Mouse (Mus musculus) c-Kit-positive CD71-positive TER-119-positive erythroid progenitor cells, embryonic 14.5 days (primary cell): ENCODE measurements around the gene Ccser1.
A peak's percentile ranks its signal among the peaks of the same experiment; 100 is the strongest.

ENCODE experiments used
- DNase-seq: peaks from one replicate; pipeline ENCODE4 v3.0.0-alpha.2; 2013; ENCODE audit warnings: low spot score

The Ccser1 gene

DNA sequence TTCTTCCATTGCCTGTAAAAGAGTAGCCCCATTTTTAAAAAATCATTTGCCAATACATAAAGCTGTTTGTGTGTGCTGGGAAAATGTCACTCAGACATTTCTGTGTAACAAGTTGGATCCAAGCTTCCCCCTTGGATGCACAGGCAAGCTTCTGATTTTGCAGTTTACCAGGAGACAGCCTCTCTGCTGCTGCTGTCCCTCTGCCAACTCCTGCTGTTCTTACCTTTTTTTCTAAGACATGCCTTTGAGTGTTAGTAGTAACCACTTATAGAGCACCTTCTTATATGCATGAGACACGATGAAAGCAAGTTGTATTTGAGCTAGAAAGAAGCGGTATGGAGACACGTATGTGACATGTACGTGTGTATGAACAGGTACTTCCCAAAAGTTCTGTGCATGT lies 120.3 kb downstream of the Ccser1 start:
- no peak for DNase-seq

DNA sequence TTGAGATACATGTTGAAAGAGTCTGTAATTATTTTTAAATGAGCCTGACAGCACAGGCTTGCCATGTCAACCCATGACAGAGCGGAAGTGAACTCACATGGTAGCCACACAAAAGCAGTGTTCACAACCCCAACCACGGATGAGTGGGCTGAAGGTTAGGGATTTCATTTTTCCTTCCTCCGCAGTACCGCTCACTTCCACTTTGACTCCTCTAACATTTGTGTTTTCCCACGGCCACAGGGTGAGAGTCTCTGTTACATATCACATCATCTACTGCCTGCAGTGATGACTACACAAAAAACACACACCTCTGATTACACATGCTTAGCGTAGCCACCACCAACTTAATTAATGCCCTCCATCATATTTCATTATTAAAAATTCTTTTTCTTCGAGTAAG lies 120.9 kb downstream of the Ccser1 start:
- no peak for DNase-seq

DNA sequence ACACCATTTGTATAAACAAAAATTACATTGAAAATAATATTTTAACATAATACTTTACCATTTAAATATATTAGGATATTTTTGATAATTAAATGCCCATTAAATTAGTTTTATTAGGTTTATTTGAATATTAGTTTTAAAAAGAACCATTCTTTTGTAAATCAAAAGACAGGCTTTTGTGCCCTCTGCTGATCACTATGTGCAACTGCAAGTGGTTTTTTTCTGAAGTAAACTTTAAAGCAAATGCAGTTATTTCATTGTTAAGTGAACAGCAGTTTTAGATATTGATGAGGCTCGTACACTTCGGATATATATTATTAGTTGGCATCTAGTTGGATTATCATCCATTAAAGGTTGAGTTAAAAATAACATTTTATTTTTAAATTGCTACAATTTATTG lies 121.5 kb downstream of the Ccser1 start:
- peak; percentile 2 for DNase-seq

DNA sequence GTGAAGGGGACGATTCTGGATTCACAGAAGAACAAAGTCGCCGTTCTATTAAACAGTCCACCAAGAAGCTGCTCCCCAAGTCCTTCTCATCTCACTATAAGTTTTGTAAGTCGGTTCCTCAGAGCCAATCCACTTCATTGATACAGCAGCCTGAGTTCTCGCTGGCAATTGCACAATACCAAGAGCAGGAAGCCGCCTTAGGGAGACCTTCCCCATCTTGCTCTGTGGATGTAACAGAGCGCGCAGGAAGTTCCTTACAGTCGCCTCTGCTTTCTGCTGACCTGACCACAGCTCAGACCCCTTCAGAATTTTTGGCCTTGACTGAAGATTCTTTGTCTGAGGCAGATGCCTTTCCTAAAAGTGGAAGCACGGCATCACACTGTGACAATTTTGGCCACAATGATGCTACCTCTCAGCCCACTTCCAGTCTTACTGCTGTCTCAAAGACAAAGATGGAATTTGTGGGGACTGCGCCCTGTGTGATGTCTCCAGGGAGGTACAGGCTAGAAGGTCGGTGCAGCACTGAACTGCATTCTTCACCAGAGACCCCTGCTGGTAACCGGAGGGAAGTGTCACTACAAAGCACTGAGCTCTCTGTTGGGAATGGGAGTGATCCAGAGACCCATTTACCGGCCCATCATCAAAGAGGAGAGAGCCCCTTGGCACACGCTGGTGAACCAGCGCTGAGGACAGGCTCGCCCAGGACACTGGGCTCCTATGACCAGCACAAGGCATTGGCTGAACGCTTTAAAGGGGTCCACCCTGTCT lies 131.4 kb downstream of the Ccser1 start:
- DNase-seq: no peak

DNA sequence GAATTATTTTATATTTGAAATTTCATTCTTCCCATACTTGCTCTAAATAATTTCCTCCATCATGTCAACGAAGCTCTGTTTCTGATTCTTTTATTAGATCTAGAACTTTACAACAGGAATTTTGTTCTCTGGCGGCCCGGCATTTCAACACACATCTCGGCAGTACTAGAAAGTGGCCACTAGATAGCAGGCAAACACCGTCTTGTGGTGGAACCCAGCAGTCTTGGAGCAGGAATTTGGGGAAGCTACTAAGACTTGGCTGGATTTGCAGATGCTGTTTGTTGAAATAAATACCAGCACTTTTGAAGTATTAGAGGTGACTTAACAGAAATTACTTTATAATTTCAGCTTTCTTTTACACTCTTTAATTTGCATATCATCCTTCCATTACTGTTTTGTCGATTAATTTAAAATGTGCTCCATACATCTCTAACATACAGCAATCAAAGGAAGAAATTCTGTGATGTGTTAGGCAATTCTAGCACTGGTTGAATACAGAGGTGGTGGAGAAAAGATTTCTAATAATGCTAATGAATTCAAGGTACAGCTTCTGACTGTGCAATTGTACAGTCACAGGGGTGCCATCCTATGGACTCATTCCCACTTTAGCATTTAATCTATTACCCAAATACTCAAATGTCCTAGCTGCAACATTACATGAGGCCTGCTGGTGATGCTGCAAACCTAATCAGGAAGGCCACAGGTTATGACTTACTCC lies 135.9 kb downstream of the Ccser1 start:
- DNase-seq: no peak

DNA sequence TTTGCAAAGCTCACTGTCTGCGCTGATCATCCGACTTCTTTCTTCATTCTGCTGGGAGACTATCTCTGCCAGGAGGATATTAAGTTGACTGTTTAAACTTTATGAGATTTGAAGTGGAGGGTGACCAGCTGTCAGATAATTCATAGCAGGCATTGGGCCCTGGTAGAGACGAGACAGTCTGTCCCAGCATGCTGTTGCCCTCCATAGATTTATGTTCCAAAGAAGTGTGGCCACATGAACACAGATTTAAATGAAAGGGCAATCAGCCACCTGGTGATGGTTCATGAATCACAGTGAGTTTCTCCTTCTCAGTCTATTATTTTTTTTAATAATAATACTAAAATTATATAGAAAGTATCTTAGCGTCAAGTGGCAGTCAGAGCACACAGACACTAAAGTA lies 140.7 kb downstream of the Ccser1 start:
- DNase-seq: no peak

DNA sequence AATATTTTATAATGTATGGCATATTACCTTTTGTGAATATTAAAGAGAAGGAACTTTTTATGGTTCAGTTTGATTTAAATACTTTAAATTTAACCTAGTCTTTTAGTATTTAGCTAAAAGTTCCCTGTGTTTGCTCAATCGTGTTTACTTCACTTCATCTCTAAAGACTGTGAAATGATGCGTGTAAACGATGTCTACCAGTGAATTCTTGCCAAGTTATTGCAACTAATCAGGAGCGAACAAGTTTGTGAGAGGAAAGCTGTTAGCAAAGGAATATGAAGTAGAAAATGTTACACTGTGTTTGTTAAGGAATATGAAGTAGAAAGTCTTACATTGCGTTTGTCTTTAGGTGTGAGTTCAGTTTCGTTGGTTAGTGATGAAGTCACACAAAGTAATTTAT lies 142.2 kb downstream of the Ccser1 start:
- no peak for DNase-seq

DNA sequence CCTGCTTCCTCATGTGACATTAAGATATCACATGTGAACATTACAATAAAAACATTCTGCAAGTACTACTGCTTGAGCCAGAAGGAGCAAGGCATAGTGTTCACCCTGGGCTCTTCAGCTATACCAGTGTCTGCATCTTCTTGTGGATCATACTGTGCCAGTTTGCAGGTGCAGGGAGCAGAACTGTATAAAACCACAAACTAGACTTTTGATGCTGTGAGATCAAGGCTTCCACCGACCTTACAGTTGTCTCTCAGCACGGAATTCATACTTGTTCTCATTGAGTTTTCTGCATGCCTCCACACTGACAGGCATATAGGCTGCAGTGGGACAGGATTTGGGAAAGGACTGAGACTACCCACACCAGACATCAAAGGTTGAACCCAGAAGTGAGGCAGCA lies 146.0 kb downstream of the Ccser1 start:
- DNase-seq: no peak

DNA sequence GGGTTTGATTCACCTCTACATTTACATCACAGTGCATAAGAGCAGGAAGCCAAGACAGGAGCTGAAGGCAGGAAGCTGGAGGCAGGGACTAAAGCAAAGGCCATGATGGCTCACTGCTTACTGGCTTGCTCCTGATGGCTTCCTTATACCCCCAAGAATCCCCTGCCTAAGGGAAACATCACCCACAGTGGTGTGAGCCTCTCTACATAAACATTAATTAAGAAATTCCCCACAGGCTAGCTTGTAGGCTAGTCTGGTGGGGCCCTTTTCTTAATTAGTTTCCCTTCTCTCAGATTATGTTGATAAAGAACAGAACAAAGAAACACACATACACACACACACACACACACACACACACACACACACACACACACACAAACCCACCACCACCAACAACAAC lies 148.9 kb downstream of the Ccser1 start:
- DNase-seq: no peak

DNA sequence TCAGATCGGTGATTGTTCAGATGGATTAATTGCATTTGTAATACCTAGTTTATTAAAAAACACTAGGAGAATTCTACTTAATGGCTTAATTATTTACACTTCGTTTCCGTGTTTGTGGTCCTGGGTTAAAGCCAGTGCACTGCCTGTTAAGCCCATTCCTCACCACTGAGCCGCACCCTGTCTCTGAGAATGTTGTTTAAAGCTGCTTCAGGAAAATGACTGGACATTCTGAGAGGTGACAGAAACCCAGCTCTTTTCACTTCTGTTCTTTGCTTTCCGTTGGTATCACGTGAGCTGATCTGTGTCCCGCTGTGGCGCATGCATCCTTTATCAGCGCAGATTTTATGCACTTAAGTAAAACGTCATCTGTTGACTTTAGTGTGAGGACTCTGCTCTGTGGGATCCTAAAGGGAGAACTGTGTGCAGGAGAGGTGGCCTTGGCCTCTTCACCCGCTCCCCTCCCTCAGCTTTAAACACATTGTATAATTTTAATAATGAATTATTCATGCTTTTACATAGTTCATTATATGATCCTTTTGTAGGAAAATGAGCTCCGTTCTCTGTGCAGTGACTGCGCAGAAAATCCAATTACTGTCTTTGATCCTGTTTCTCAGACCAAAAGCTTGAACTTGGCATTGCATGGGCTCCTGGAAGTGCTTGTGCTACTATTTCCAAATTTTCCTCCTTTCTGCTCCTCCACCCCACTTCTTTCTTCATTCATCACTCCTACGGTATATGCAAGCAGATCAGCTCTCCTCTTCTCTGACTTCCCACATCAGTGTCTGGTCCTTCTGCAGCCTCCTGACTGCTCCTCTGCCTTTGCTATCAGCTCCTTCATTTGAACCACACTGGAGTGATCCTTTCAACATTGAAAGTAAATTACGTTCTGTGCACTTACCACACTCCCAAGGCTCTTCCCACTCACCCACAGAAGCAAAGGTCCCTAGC lies 149.7 kb downstream of the Ccser1 start:
- no peak for DNase-seq

DNA sequence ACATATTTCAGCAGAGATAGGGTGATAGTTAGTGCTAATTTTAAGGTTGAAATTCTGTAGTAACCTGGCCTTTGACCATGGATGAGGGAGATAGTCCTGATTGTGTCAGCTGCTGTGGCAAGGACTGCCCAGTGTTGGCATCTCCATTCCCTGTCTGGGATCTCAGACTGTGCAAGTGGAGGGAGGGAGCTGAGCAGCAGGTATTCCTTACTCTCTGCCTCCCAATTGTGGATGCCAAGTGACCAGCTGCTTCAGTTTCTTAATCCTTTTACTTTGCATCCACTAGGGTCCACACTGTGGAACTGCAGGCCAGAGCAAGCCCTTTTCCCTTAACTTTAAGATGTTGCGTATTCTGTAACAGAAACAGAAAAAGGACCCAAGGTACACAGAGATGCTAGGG lies 154.3 kb downstream of the Ccser1 start:
- no peak for DNase-seq

DNA sequence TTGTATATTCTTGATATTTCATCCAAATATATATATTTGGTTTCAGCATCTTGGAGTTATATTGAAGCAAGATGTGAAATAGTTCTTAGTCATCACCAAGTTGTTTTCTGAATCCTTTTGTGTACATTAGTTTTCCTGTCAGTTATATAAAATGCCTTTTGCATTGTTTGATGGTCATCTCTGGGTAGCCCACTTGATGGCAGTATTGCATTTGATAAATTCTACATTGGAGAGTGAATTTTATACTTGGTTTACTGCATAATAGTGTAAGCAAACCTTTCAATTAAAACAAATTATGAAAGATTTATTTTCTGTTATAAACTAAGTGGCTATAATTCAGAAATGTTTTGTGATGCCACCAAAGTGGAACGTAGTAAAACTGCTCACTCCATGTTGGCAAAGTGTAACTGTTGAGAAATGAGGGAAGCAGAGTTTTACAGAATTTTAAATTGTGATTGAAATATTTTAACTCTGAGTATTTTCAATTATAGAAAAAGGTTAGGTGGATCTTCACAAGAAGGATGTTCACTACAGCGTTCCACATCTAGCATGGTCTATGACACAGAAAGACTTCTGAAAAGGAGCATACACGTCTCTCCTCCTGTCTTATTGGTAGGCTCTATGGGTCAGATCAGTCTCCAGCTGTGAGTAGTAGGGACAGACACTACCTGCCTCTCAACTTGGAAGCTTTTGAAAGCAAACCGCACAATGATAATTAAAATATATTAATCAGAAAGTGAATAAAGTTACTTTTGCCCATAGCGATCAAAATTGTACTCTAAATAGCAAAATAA lies 167.1 kb downstream of the Ccser1 start:
- no peak for DNase-seq

DNA sequence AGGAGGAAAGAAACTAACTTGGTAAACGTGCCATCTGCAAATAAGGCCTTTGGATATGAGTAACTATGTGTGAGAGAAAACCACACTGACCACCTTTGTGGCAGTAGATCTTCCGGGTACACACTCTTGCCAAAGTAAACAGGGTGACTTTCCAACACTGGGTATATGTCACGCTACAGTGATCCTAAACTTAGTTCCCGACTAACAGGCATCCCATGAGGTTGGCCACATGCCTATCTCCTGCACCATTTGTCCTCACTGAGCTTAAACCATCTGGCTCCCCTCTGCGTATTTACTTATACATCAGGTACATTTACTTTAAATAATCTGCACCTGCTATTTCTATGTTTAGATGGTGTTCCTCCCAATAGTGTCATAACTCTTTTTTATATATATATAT lies 183.6 kb downstream of the Ccser1 start:
- DNase-seq: no peak

DNA sequence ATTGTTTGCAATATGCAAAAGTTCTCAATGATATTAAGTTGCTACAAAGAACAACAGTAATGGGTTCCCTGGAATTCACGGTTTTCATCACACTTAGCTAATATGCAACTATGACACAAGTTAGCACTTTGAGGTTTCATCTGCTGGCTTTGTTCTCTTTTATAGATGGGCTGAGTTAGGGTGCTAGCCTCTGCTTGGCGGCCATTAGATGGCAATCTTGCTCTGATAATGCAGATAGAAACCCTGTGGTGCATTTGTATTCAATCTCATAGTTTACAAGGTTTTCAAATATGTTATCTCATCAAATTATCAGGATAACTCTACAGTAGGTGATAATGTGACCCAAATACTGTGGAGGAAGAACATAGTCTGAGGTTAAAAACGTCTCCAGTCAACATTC lies 202.4 kb downstream of the Ccser1 start:
- DNase-seq: no peak

DNA sequence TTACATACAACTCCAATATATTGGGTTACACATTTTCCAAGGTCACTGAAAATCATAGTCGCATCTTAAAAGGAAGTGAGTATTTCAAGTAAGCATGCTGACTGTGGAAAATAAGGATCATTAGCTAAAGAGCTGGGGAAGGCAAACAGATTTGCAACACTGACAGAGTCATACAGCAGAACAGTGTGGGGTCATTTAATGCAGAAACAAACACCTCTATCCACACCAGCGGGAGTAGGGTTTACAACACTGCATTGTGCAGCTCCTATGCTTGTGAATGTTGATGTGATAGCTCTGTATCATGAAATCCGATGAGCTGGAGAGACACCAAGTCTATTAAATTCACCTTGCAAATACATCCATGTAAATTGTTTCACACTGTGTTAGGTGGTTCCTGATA lies 202.9 kb downstream of the Ccser1 start:
- DNase-seq: no peak

DNA sequence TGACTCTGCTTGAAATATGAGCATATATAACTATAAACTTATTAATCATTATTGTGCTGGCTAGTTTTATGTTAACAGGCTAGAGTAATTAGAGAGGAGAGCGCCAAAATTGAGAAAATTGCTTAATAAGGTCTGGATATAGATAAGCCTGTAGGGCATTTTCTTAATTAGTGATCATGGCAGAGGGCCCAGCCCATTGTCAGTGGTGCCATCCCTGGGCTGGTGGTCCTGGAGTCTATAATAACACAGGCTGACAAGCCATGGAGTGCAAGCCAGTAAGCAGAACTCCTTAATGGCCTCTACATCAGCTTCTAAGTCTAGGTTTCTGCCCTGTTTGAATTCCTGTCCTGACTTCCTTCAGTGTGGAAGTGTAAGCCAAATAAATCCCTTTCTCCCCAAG lies 206.9 kb downstream of the Ccser1 start:
- no peak for DNase-seq

DNA sequence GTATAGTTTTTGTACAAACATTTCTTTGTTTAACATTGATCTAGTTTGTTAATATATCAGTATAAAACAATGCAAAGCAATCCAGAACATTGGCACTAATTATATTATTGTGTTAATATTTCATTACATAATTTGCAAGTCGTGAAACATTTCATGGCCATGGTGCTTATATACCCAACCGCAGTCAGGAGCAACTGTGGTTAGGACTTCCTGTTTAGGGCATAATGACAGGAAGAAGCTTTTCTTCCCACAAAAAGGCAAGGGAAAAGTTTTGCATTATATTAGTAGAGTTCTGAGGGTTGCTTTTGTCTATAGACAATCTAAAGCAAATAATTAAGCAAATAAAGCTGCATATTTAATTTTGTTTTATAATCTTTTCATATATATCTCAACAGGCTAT lies 247.4 kb downstream of the Ccser1 start:
- DNase-seq: no peak

DNA sequence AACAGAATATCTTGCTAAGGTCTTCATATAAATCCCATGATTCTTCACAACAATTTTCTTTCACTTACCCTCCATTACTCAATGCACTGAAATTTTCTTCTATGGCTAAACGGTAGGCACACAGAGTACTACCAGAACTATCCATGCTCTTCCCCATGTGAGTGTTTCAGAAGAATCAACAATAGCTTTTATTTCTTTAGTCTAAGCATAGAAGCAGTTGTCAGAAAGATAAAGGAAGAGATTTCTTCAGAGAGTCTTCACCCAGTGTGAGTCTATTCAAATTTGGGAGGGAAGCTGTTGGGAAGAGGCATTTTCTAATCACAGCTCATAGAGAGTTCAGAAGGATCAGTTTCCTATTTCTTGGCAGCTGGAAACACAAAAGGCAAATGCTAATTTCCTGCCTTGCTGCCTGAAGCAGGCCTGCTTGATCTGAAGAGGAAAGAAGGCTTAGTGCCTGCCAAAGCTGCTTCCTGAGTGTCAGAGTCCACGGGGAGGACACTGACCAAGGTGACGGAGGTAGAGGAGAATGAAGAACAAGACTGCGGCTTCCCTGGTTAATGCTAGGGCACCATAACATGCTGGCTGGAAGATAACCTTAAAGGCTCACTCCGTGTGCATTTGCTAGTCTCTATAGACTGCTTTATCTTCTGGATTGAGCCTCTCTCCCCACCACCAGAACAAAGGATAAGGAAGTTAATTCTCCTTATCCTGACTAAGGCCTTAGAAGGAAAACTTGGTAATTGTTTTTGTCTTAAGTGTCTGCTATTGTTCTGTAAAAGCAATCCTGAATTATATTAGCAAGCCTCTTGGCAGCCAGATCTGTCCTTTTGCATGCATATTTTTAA lies 251.0 kb downstream of the Ccser1 start:
- DNase-seq: no peak

DNA sequence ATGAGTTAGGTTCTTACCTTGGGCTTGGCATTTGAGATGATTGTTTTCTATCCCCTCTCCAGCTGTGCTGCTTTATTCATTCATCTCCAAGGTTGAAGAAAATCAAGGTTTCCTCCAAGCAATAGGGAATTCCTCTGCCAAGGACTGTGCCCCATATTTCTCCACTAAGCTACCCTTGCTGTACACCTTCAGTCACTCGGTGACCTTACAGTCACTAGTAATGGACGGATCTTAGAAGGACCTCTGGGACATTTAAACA lies 251.5 kb downstream of the Ccser1 start:
- no peak for DNase-seq

DNA sequence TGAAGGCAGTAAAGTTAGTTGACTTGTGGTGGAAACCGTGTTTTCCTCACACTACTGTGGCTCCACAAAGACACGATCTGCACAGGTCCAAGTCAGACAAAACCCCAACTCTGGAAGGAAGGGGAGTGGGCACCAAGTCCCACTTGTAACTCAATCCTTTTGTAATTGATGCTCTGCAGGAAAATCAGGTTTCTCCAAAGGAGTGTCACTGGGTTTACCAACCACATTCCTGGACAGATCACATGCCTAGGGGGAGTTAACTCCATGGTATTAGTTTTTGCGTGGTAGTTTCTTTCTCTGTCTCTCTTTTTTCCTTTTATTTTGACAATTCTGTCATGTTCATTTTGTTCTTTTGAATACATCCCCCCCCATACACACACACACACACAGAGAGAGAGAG lies 252.0 kb downstream of the Ccser1 start:
- DNase-seq: no peak

DNA sequence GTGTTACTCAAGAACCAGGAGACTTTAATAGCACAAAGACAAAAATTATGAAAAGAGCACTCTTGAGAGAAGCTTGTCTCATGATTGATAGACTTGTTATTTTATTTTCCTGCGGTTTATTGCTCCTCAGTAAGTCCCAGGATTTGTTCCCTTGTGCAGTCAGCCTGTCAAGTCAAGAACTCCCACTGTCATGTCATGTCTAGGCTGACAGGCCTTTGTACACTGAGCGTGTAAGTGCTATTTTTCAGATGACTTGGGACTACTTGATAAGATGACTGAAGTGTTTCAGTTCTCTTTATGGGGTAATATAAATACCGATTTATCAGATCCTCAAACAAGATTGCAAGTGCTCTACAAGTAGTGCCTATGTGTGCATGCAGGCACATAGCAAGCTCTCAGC lies 252.6 kb downstream of the Ccser1 start:
- no peak for DNase-seq
